19 mouse cellular contexts compared by ENCODE assay signal in the genomic region with DNA sequence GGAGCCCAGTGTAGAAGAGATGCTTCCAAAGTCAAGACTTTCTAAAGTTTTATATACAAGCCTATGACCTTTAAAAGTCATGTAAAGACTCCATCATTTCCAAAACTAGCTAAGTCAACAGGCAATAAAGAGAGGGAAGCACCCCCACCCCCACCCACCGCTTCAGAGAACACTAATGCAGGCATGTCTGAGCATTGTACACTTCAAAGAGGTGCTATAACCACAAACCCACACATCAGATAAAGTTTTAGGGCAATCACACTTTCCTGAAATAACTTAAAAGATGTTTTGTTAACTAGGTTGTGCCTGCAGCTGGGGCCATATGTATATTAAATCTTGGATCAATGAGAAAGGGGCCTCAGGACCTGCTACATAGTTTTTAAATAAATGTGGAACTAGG.
"Had no signal": no experiment of that assay in that cellular context is flagged by ENCODE, and none has a peak within 500 bp of the region (broad histone marks: within the 10 kb centered on the region; RNA-seq: fewer than 3 reads in every experiment).

No protein-coding gene starts in this region.

- H3K4me3 ChIP-seq: layer of hippocampus, adult 2 months; limb, embryonic 12.5 days; liver, embryonic 13.5 days; lung, embryonic 15.5 days; midbrain, embryonic 13.5 days; myocyte; neural tube, embryonic 13.5 days had no signal

- H3K27ac ChIP-seq: kidney, postnatal 0 days; layer of hippocampus, adult 2 months; limb, embryonic 12.5 days; liver, embryonic 13.5 days; lung, embryonic 15.5 days; macrophage; midbrain, embryonic 13.5 days; neural tube, embryonic 13.5 days had no signal

- H3K36me3 ChIP-seq: limb, embryonic 12.5 days; liver, embryonic 13.5 days; lung, embryonic 15.5 days; midbrain, embryonic 13.5 days; neural tube, embryonic 13.5 days had no signal

- H3K27me3 ChIP-seq: limb, embryonic 12.5 days; liver, embryonic 13.5 days; lung, embryonic 15.5 days; midbrain, embryonic 13.5 days; neural tube, embryonic 13.5 days had no signal

- DNase-seq: kidney, adult 9 months; kidney, postnatal 4 days; liver; liver, embryonic 13.5 days; liver, postnatal 0 days; lung, postnatal 14 days; retina, postnatal 1 day; right cerebral cortex, postnatal 4 days; spleen, adult 18-20 months; thymus, adult 18-20 months; thymus, postnatal 36 days had no signal

- ATAC-seq: liver, postnatal 0 days; midbrain, embryonic 13.5 days had no signal
